Mouse (Mus musculus) ES-Bruce4 (cell line): Measurements from ENCODE around the gene Ptges2.

Source experiments
- CTCF ChIP-seq: IDR thresholded peaks from one replicate; pipeline ENCODE4 v1.8.1; 2011; ENCODE audit warnings: low read depth, low read length
- EP300 ChIP-seq: IDR thresholded peaks from 2 replicates; pipeline ENCODE4 v1.6.1; 2011; ENCODE audit warnings: low read depth, low read length; ENCODE audit not compliant: insufficient read depth
- POLR2A ChIP-seq: IDR thresholded peaks from one replicate; pipeline ENCODE4 v1.8.1; 2011; ENCODE audit warnings: low read length; ENCODE audit not compliant: insufficient read depth

DNA sequence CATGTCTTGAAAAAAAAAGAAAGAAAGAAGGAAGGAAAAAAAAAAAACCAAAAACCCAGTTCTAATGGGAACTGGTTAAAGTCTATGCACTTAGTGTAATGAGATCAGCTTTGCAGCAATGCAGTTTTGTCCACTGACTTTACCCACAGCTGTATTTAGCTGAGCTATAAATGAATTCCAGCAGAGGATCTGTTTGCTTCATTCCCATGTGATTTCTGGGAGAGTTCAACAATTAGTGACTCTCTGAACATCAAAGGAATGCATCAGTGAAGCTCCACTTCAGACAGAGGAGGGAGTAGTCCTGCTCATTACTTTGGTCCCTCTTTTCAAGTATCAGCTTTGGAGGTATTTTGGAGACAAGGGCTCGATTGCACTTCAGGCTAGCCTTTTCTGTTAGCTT lies 49.8 kb downstream of the Ptges2 start:
- no peak for TF ChIP-seq CTCF
- no peak for TF ChIP-seq EP300
- no peak for TF ChIP-seq POLR2A
